Mouse (Mus musculus) heart, adult 2 months (tissue): ENCODE results near the gene Erg28. TPM values are rescaled to one million over a fixed set of nuclear protein-coding genes. Genes with fewer than 3 reads are reported as not detected.

ENCODE experiments used
- DNase-seq, 2 experiments: peaks; one replicate each; pipeline ENCODE4 v3.0.0; 2021
- H3K27ac ChIP-seq: fragments of 200-600 bp; 2 replicates; pipeline ENCODE4 v1.8.1; 2022
- H3K27me3 ChIP-seq: fragments of 200-500 bp; 2 replicates; pipeline ENCODE4 v1.6.1; 2012; ENCODE audit warnings: mild to moderate bottlenecking, low read length, inconsistent platforms, mixed read lengths; ENCODE audit not compliant: control insufficient read depth, insufficient read depth
- H3K36me3 ChIP-seq: fragments of 200-500 bp; 2 replicates; pipeline ENCODE4 v1.6.1; 2012; ENCODE audit warnings: low read length, inconsistent platforms; ENCODE audit not compliant: control insufficient read depth, insufficient read depth
- H3K4me1 ChIP-seq: fragments of 200-500 bp; 2 replicates; pipeline ENCODE4 v1.6.1; 2011; ENCODE audit warnings: low read length; ENCODE audit not compliant: control insufficient read depth, insufficient read depth
- H3K4me3 ChIP-seq: fragments of 200-600 bp; 2 replicates; pipeline ENCODE4 v1.8.1; 2022
- H3K79me2 ChIP-seq: fragments of 200-500 bp; replicated peaks from 2 replicates; pipeline ENCODE4 v1.6.1; 2012; ENCODE audit warnings: mild to moderate bottlenecking, inconsistent platforms, low read length, moderate library complexity, mixed read lengths; ENCODE audit not compliant: control insufficient read depth, insufficient read depth
- H3K9ac ChIP-seq: fragments of 200-500 bp; 2 replicates; pipeline ENCODE4 v1.6.1; 2012; ENCODE audit warnings: low read depth, mild to moderate bottlenecking, control low read depth, inconsistent platforms, low read length, mixed read lengths
- CTCF ChIP-seq: fragments of 200-600 bp; IDR thresholded peaks from 2 replicates; pipeline ENCODE4 v1.8.1; 2022; ENCODE audit warnings: antibody characterized with exemption, mild to moderate bottlenecking, moderate library complexity
- EP300 ChIP-seq: fragments of 200-500 bp; IDR thresholded peaks from 2 replicates; pipeline ENCODE4 v1.6.1; 2011; ENCODE audit warnings: low read depth, low read length, control low read depth; ENCODE audit not compliant: insufficient read depth
- POLR2A ChIP-seq: fragments of 200-500 bp; IDR thresholded peaks from 2 replicates; pipeline ENCODE4 v1.6.1; 2011; ENCODE audit warnings: mild to moderate bottlenecking, low read depth, low read length, control low read depth; ENCODE audit not compliant: insufficient read depth
- WGBS: fragments of 180-500 bp; shearing (Covaris S2); methylation state at CpG from one replicate; pipeline ENCODE4 v1.1.7; 2018; 5-methylcytosine and 5-hydroxymethylcytosine counted together
- intact Hi-C: fragments of 180-260 bp; cut with DNase I; formaldehyde crosslinking; loops from one replicate; pipeline ENCODE4 v1.15.1; 2025
- polyA plus RNA-seq: library from polyadenylated mRNA; depleted of rRNA; stranded (reverse); fragments of >200 nt; gene quantifications from 2 replicates; pipeline ENCODE4 v1.2.3, GENCODE M21; 2012
- total RNA-seq, 2 experiments: library from RNA; stranded (reverse); gene quantifications; 2 replicates each; pipeline ENCODE4 v1.2.3; 2021

The Erg28 gene
- total and polyA plus RNA-seq, 3 experiments, result 6.2 to 9.3 (median 6.8) TPM

GRCm38 (mm10) chr12:85859511-85860189, 35.3 kb upstream of the Erg28 start:
- 39% methylated on average over 3 of the region's 3 CpGs for WGBS
- no peak overlapping the region for H3K4me3 ChIP-seq
- no peaks in the 10 kb centered on the region for H3K27me3 ChIP-seq
- no peaks in the 10 kb centered on the region for H3K36me3 ChIP-seq
- no peaks in the 10 kb centered on the region for H3K79me2 ChIP-seq
- peaks cover 5% of the 10 kb centered on the region for H3K4me1 ChIP-seq
- no peak overlapping the region for H3K27ac ChIP-seq
- peak in 1 of 2 experiments; percentile 39 for DNase-seq
- TF ChIP-seq POLR2A (no peak), EP300 (no peak), CTCF (no peak)
- no peak overlapping the region for H3K9ac ChIP-seq
- intact Hi-C loops, result no loop called here

GRCm38 (mm10) chr12:85859111-85859510, 34.8 kb upstream of the Erg28 start:
- intact Hi-C loops, result no loop called here
- no peak for DNase-seq
- Histone ChIP-seq H3K4me3 (no peak overlapping the region), H3K79me2 (no peaks in the 10 kb centered on the region), H3K36me3 (no peaks in the 10 kb centered on the region), H3K27ac (no peak overlapping the region), H3K9ac (no peak overlapping the region), H3K27me3 (no peaks in the 10 kb centered on the region), H3K4me1 (peaks cover 5% of the 10 kb centered on the region)
- no peak for TF ChIP-seq CTCF
- TF ChIP-seq POLR2A, result no peak
- no peak for TF ChIP-seq EP300
- 52% methylated on average over 3 of the region's 3 CpGs for WGBS

GRCm38 (mm10) chr12:85857300-85857699, 33.0 kb upstream of the Erg28 start:
- DNase-seq, result no peak
- H3K27ac ChIP-seq, result no peak overlapping the region
- H3K36me3 ChIP-seq, result no peaks in the 10 kb centered on the region
- H3K4me3 ChIP-seq, result no peak overlapping the region
- intact Hi-C loops, result no loop called here
- H3K79me2 ChIP-seq, result no peaks in the 10 kb centered on the region
- no peaks in the 10 kb centered on the region for H3K27me3 ChIP-seq
- peaks cover 5% of the 10 kb centered on the region for H3K4me1 ChIP-seq
- no peak for TF ChIP-seq POLR2A
- TF ChIP-seq EP300, result no peak
- no peak for TF ChIP-seq CTCF
- no peak overlapping the region for H3K9ac ChIP-seq
- 90% methylated on average over 7 of the region's 7 CpGs for WGBS

- intact Hi-C loops, result no loop called here
- Histone ChIP-seq H3K4me3 (no peak overlapping the region), H3K79me2 (no peaks in the 10 kb centered on the region), H3K4me1 (peaks cover 3% of the 10 kb centered on the region), H3K36me3 (no peaks in the 10 kb centered on the region), H3K9ac (no peak overlapping the region), H3K27ac (no peak overlapping the region), H3K27me3 (no peaks in the 10 kb centered on the region)
- 63% methylated on average over 1 of the region's 1 CpGs for WGBS
- DNase-seq, result no peak
- TF ChIP-seq POLR2A (no peak), EP300 (no peak), CTCF (no peak)
Observed at GRCm38 (mm10) chr12:85854271-85854670, 29.9 kb upstream of the Erg28 start.

- Histone ChIP-seq H3K4me3 (no peak overlapping the region), H3K4me1 (no peaks in the 10 kb centered on the region), H3K27me3 (no peaks in the 10 kb centered on the region), H3K9ac (no peak overlapping the region), H3K79me2 (no peaks in the 10 kb centered on the region), H3K36me3 (no peaks in the 10 kb centered on the region), H3K27ac (no peak overlapping the region)
- WGBS, result 68% methylated on average over 4 of the region's 4 CpGs
- TF ChIP-seq CTCF (no peak), POLR2A (no peak), EP300 (no peak)
- DNase-seq, result no peak
- intact Hi-C loops, result no loop called here
Observed at GRCm38 (mm10) chr12:85853836-85854235, 29.5 kb upstream of the Erg28 start.

GRCm38 (mm10) chr12:85850661-85851060, 26.3 kb upstream of the Erg28 start:
- intact Hi-C loops, result no loop called here
- Histone ChIP-seq H3K4me3 (no peak overlapping the region), H3K9ac (no peak overlapping the region), H3K36me3 (no peaks in the 10 kb centered on the region), H3K27ac (no peak overlapping the region), H3K4me1 (no peaks in the 10 kb centered on the region), H3K27me3 (no peaks in the 10 kb centered on the region), H3K79me2 (no peaks in the 10 kb centered on the region)
- 80% methylated on average over 8 of the region's 8 CpGs for WGBS
- TF ChIP-seq POLR2A, result no peak
- no peak for TF ChIP-seq EP300
- no peak for TF ChIP-seq CTCF
- no peak for DNase-seq
